Mouse (Mus musculus) spleen, postnatal 4 days (tissue): ENCODE results near the gene Olfr771.
"Not testable (repeated sequence)": the region's sequence is repeated elsewhere in the genome, so short reads cannot be mapped to it uniquely, and the experiment has no call there.

Experiments used
- DNase-seq, 2 experiments: peaks; one replicate each; pipeline ENCODE4 v3.0.0; 2022; ENCODE audit warnings: low spot score in 2 of 2

Gene Olfr771

DNA sequence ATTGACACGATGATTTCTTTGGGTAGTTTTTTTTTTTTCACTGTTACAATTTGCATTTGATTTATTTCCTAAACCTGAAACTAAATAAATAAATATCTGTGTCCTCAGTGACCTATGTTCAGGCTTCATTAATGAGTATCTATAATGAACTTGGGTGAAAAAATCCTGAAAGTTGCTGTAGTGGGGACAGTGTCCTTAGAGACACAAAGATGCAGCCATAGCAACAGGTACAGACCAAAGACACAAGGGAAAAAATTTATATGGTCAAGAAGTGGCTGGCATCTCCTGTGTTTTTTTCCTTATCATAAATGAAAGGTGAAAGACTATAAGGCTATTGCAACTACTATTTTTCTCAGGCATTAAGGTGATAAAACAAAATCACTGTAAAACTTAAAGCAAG, at the start of gene Olfr771:
Gene Olfr771, minus strand, starts transcription at position 101 of the 400 bp plus-strand sequence.
- no peak for DNase-seq

DNA sequence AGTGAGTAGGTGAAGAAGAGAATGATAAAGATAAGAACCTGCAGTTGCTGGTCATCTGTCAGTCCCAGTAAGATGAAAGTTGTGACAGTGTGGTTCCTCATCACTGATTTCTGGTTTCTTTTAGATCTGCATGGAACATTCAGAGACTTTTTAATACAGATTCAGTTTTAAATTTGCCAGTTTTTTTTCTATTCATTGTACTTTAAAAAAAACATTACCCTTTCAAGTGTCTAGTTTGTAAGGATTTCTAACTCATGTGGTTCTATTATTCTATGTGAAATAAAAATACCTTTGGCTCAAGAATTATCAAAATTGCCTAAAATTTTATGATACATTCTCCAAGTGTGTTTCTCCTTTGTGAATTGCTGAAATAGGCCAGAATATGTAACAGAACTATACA, 22.8 kb upstream of the Olfr771 start, which contains the start of gene Olfr773:
Gene Olfr773, minus strand, starts transcription at position 101 of the 400 bp plus-strand sequence.
- not testable (repeated sequence) for DNase-seq

- DNase-seq, result not testable (repeated sequence)
Measured at GRCm38 (mm10) chr10:129177821-129178220, 13.3 kb upstream of the Olfr771 start, which contains the start of gene Olfr772. TSS of gene Olfr772 (minus strand) at chr10:129177921.

GRCm38 (mm10) chr10:129138898-129139297, 25.7 kb downstream of the Olfr771 start, which contains the start of gene Olfr770:
TSS of gene Olfr770 (minus strand) at chr10:129138998.
- DNase-seq, result no peak

- no peak for DNase-seq
Measured at GRCm38 (mm10) chr10:129117761-129118160, 46.8 kb downstream of the Olfr771 start, which contains the start of gene Olfr769. TSS of gene Olfr769 (minus strand) at chr10:129117861.

- no peak for DNase-seq
Measured at GRCm38 (mm10) chr10:129115146-129115545, 49.4 kb downstream of the Olfr771 start.
